Mouse (Mus musculus): ENCODE measurements around the gene Tnni1. TPM values are rescaled to one million over a fixed set of nuclear protein-coding genes. Genes with fewer than 3 reads are reported as not detected.

The Tnni1 gene
- total RNA-seq, 1 experiment: 1.1 TPM

DNA sequence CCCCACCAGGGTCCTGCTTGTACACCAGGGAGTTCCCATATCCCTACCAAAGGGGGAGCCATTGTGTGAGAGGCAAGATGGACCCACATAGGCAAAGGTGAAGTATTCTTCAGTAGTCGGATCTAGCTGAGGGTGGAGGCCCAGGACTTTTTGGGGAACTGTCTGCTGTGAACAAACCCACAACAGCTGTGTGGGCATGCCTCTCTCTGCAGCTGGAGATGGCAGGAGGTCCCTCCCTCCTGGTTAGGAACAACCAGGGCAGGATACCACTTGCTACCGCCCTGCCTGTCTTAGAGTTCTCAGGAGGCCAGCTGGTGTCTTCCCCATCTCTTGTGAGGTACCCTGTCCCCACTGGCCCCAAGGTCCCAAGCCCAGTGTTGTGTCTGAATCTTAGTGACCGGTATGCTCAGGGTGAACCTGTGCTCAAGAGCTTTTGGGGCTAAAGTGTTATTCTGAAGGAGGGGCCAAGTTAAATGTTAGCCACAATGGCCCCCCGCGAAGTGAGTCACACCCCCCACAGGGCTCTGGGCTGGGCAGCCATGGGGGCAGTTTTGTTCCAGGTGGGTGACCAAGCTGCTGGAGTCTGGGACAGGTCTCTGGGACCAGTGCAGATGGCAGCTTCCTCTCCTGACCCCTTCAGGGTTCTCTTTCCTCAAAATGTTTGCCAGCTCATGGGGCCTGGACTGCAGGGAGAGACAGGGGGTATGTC is 34.6 kb downstream of the Tnni1 start:
- TF ChIP-seq ZNF384 (IDR thresholded peaks at IDR 0.05; ENCODE audit: low read depth, low read length): no peak
- TF ChIP-seq ZC3H11A (IDR thresholded peaks at IDR 0.05; ENCODE audit: borderline replicate concordance, low read depth, low read length): no peak
- TF ChIP-seq CHD2 (IDR thresholded peaks at IDR 0.05; ENCODE audit: low read depth, low read length): no peak
- no peak for TF ChIP-seq MAFK (IDR thresholded peaks at IDR 0.05; ENCODE audit: insufficient read depth, low read depth, low read length)
- TF ChIP-seq HCFC1 (IDR thresholded peaks at IDR 0.05; ENCODE audit: borderline replicate concordance, insufficient read depth, low read length): no peak
- Histone ChIP-seq H3K9ac (ENCODE audit: insufficient read depth, low read depth, low read length, poor library complexity, severe bottlenecking) (no peak overlapping the region), H3K9me3 (ENCODE audit: control insufficient read depth, insufficient read depth, low read depth, low read length) (no peaks in the 10 kb centered on the region), H3K4me1 (ENCODE audit: control insufficient read depth in 2 of 2, insufficient read depth in 2 of 2, low read length in 2 of 2, poor library complexity in 1 of 2) (peaks cover 0 to 10% of the 10 kb centered on the region in 2 experiments; a peak in 1 of 4 replicates), H3K36me3 (ENCODE audit: control insufficient read depth, insufficient read depth, low read length, poor library complexity, severe bottlenecking) (no peaks in the 10 kb centered on the region), H3K27ac (ENCODE audit: insufficient read depth, low read depth, low read length, poor library complexity, severe bottlenecking) (no peak overlapping the region), H3K4me3 (ENCODE audit: insufficient read depth in 1 of 2, low read depth in 1 of 2, low read length in 2 of 2, poor library complexity in 1 of 2, severe bottlenecking in 1 of 2) (no peak overlapping the region)
- DNase-seq (ENCODE audit: low read depth, low spot score): no peak
- in situ Hi-C loops (cut with MboI; ENCODE audit: low sequenced_read_pairs in 2 of 2, unreplicated experiment in 2 of 2): no loop called here

DNA sequence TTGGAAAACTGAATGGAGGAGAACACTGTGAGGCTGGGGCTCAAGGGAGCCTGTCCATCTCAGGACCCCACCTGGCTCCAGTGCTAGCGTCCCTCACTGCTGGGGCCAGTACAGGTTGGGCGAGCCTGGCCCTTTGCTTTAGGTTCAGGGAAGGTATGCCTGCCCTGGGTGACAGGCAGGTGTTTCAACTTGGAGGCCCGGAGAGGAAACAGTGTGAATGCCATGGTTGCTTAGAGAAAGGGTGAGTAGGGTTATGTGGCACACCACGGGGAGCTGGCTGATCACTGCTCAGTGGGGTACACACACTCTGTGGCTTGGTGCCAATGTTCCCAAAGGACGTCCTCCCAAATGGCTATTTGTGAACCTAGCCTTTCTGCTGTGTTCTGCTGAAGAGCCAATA is 35.3 kb downstream of the Tnni1 start:
- no peak overlapping the region for H3K27ac ChIP-seq (ENCODE audit: insufficient read depth, low read depth, low read length, poor library complexity, severe bottlenecking)
- no peaks in the 10 kb centered on the region for H3K9me3 ChIP-seq (ENCODE audit: control insufficient read depth, insufficient read depth, low read depth, low read length)
- no peak overlapping the region for H3K4me3 ChIP-seq (ENCODE audit: insufficient read depth in 1 of 2, low read depth in 1 of 2, low read length in 2 of 2, poor library complexity in 1 of 2, severe bottlenecking in 1 of 2)
- peaks cover 4 to 10% of the 10 kb centered on the region in 2 experiments; a peak in 2 of 4 replicates for H3K4me1 ChIP-seq (ENCODE audit: control insufficient read depth in 2 of 2, insufficient read depth in 2 of 2, low read length in 2 of 2, poor library complexity in 1 of 2)
- in situ Hi-C loops (cut with MboI; ENCODE audit: low sequenced_read_pairs in 2 of 2, unreplicated experiment in 2 of 2): no loop called here
- no peaks in the 10 kb centered on the region for H3K36me3 ChIP-seq (ENCODE audit: control insufficient read depth, insufficient read depth, low read length, poor library complexity, severe bottlenecking)
- H3K9ac ChIP-seq (ENCODE audit: insufficient read depth, low read depth, low read length, poor library complexity, severe bottlenecking): no peak overlapping the region
- no peak for DNase-seq (ENCODE audit: low read depth, low spot score)
- no peak for TF ChIP-seq ZC3H11A (IDR thresholded peaks at IDR 0.05; ENCODE audit: borderline replicate concordance, low read depth, low read length)
- TF ChIP-seq CHD2 (IDR thresholded peaks at IDR 0.05; ENCODE audit: low read depth, low read length): no peak
- TF ChIP-seq MAFK (IDR thresholded peaks at IDR 0.05; ENCODE audit: insufficient read depth, low read depth, low read length): no peak
- TF ChIP-seq HCFC1 (IDR thresholded peaks at IDR 0.05; ENCODE audit: borderline replicate concordance, insufficient read depth, low read length): no peak
- TF ChIP-seq ZNF384 (IDR thresholded peaks at IDR 0.05; ENCODE audit: low read depth, low read length): no peak

DNA sequence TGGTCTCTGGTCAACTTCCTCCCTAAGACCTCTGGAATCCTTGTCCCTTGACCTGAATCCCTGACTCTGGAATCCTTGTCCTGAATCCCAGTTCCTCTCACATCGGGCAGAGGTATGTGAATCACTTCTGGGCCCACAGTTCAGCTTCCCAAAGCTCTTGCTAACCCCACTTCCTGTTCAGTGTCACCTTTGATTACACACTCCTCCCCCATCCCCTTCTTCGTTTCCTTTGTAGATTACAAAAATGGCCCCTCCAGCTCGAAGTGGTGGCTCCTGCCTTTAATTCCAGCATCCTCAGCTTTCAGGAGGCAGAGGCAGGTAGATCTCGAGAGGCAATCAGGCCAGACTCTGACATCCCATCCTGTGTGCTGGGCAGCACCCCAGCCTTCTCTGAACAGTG is 38.4 kb downstream of the Tnni1 start:
- Histone ChIP-seq H3K4me1 (ENCODE audit: control insufficient read depth in 2 of 2, insufficient read depth in 2 of 2, low read length in 2 of 2, poor library complexity in 1 of 2) (peaks cover 4 to 17% of the 10 kb centered on the region in 2 experiments; a peak in 2 of 4 replicates), H3K4me3 (ENCODE audit: insufficient read depth in 1 of 2, low read depth in 1 of 2, low read length in 2 of 2, poor library complexity in 1 of 2, severe bottlenecking in 1 of 2) (no peak overlapping the region), H3K27ac (ENCODE audit: insufficient read depth, low read depth, low read length, poor library complexity, severe bottlenecking) (no peak overlapping the region), H3K9ac (ENCODE audit: insufficient read depth, low read depth, low read length, poor library complexity, severe bottlenecking) (no peak overlapping the region), H3K9me3 (ENCODE audit: control insufficient read depth, insufficient read depth, low read depth, low read length) (no peaks in the 10 kb centered on the region), H3K36me3 (ENCODE audit: control insufficient read depth, insufficient read depth, low read length, poor library complexity, severe bottlenecking) (no peaks in the 10 kb centered on the region)
- DNase-seq (ENCODE audit: low read depth, low spot score): no peak
- in situ Hi-C loops (cut with MboI; ENCODE audit: low sequenced_read_pairs in 2 of 2, unreplicated experiment in 2 of 2): no loop called here
- TF ChIP-seq MAFK (IDR thresholded peaks at IDR 0.05; ENCODE audit: insufficient read depth, low read depth, low read length): no peak
- no peak for TF ChIP-seq ZC3H11A (IDR thresholded peaks at IDR 0.05; ENCODE audit: borderline replicate concordance, low read depth, low read length)
- no peak for TF ChIP-seq HCFC1 (IDR thresholded peaks at IDR 0.05; ENCODE audit: borderline replicate concordance, insufficient read depth, low read length)
- TF ChIP-seq CHD2 (IDR thresholded peaks at IDR 0.05; ENCODE audit: low read depth, low read length): no peak
- no peak for TF ChIP-seq ZNF384 (IDR thresholded peaks at IDR 0.05; ENCODE audit: low read depth, low read length)

DNA sequence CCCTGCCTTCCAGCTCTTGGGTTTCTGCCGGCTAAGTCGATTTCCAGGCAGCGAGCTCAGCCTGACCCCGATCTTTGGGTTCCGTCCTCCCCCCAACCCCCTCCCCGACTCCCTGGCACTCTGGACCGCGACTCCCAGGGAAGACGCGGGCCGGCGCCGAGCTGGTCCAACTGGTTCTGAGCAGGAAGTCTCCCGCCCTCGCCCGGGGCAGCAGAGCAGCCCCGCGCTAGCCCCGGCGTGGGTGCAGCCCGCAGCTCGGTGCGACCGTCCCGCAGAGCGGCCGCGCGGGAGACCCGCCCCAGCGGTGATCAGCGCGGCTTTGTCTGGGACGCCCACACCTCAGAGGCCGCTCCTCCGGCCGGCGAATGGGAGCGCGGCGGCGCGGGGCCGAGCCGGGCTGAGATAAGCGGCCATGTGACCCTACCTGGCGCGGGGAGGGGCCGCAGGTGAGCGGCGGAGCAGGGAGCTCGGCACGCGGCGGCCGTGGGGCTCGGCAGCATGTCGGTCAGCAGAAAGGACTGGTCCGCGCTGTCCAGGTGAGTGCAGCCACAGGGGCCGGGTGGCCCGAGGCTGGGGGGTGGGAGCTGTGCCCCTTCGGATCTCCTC is 39.4 kb downstream of the Tnni1 start, which contains the start of gene Lad1:
Gene Lad1, plus strand, starts transcription at position 118 of the 606 bp plus-strand sequence.
- H3K27ac ChIP-seq (ENCODE audit: insufficient read depth, low read depth, low read length, poor library complexity, severe bottlenecking): no peak within 1 kb of the TSS
- H3K9me3 ChIP-seq (ENCODE audit: control insufficient read depth, insufficient read depth, low read depth, low read length): no peaks in the 10 kb centered on the region
- TF ChIP-seq ZC3H11A (IDR thresholded peaks at IDR 0.05; ENCODE audit: borderline replicate concordance, low read depth, low read length) (no peak), ZNF384 (IDR thresholded peaks at IDR 0.05; ENCODE audit: low read depth, low read length) (no peak), CHD2 (IDR thresholded peaks at IDR 0.05; ENCODE audit: low read depth, low read length) (no peak), HCFC1 (IDR thresholded peaks at IDR 0.05; ENCODE audit: borderline replicate concordance, insufficient read depth, low read length) (no peak), MAFK (IDR thresholded peaks at IDR 0.05; ENCODE audit: insufficient read depth, low read depth, low read length) (no peak)
- H3K9ac ChIP-seq (ENCODE audit: insufficient read depth, low read depth, low read length, poor library complexity, severe bottlenecking): peak within 1 kb of the TSS; percentile 60
- no peaks in the 10 kb centered on the region for H3K36me3 ChIP-seq (ENCODE audit: control insufficient read depth, insufficient read depth, low read length, poor library complexity, severe bottlenecking)
- H3K4me1 ChIP-seq (ENCODE audit: control insufficient read depth in 2 of 2, insufficient read depth in 2 of 2, low read length in 2 of 2, poor library complexity in 1 of 2): peaks cover 4 to 17% of the 10 kb centered on the region in 2 experiments; a peak in 2 of 4 replicates
- H3K4me3 ChIP-seq (ENCODE audit: insufficient read depth in 1 of 2, low read depth in 1 of 2, low read length in 2 of 2, poor library complexity in 1 of 2, severe bottlenecking in 1 of 2): peak within 1 kb of the TSS; percentile 63 to 71
- in situ Hi-C loops (cut with MboI; ENCODE audit: low sequenced_read_pairs in 2 of 2, unreplicated experiment in 2 of 2): no loop called here
- DNase-seq (ENCODE audit: low read depth, low spot score): no peak
